Mouse (Mus musculus) liver, embryonic 13.5 days (tissue): ENCODE measurements around the gene Macf1. TPM values are rescaled to one million over a fixed set of nuclear protein-coding genes. Genes with fewer than 3 reads are reported as not detected.
"Not testable (repeated sequence)": the region's sequence is repeated elsewhere in the genome, so short reads cannot be mapped to it uniquely, and the experiment has no call there.

Source experiments
- ATAC-seq: fragments of 200-750 bp; cut with Nextera tagmentation; 2 replicates; pipeline ENCODE4 v1.8.0; 2017; ENCODE audit warnings: low read depth, mild to moderate bottlenecking, moderate number of reproducible peaks, moderate library complexity
- DNase-seq: peaks from one replicate; pipeline ENCODE4 v3.0.0; 2022
- H3K27ac ChIP-seq: fragments of 300-500 bp; sonication (generic); 2 replicates; pipeline ENCODE4 v1.5.1; 2015; ENCODE audit warnings: moderate library complexity, mild to moderate bottlenecking, inconsistent platforms
- H3K27me3 ChIP-seq: fragments of 300-500 bp; sonication (generic); 2 replicates; pipeline ENCODE4 v1.6.1; 2015; ENCODE audit warnings: mild to moderate bottlenecking, inconsistent platforms
- H3K36me3 ChIP-seq: fragments of 300-500 bp; sonication (generic); 2 replicates; pipeline ENCODE4 v1.6.1; 2015; ENCODE audit warnings: mild to moderate bottlenecking, inconsistent platforms
- H3K4me1 ChIP-seq: fragments of 300-500 bp; sonication (generic); replicated peaks from 2 replicates; pipeline ENCODE4 v1.6.1; 2015; ENCODE audit warnings: inconsistent platforms
- H3K4me2 ChIP-seq: fragments of 300-500 bp; sonication (generic); 2 replicates; pipeline ENCODE4 v1.6.1; 2015; ENCODE audit warnings: inconsistent platforms, mild to moderate bottlenecking, moderate library complexity
- H3K4me3 ChIP-seq: fragments of 300-500 bp; sonication (generic); replicated peaks from 2 replicates; pipeline ENCODE4 v1.5.1; 2015; ENCODE audit warnings: mild to moderate bottlenecking, inconsistent platforms
- H3K9ac ChIP-seq: fragments of 300-500 bp; sonication (generic); 2 replicates; pipeline ENCODE4 v1.6.1; 2015; ENCODE audit warnings: mild to moderate bottlenecking, inconsistent platforms
- H3K9me3 ChIP-seq: fragments of 300-500 bp; sonication (generic); replicated peaks from 2 replicates; pipeline ENCODE4 v1.6.1; 2016; ENCODE audit warnings: inconsistent platforms
- WGBS: fragments of 180-500 bp; shearing (Covaris S2); methylation state at CpG from one replicate; pipeline ENCODE4 v1.1.7; 2015; ENCODE audit not compliant: insufficient replicate concordance; 5-methylcytosine and 5-hydroxymethylcytosine counted together
- polyA plus RNA-seq: library from polyadenylated mRNA; unstranded; fragments of >200 nt; fragmentation: Nextera tagmentation; extraction: Ambion mirVana; gene quantifications from 2 replicates; pipeline ENCODE4 v1.2.1, GENCODE M21; 2015

The Macf1 gene
- polyA plus RNA-seq, 1 experiment from 2014 or later: 9.5 TPM

DNA sequence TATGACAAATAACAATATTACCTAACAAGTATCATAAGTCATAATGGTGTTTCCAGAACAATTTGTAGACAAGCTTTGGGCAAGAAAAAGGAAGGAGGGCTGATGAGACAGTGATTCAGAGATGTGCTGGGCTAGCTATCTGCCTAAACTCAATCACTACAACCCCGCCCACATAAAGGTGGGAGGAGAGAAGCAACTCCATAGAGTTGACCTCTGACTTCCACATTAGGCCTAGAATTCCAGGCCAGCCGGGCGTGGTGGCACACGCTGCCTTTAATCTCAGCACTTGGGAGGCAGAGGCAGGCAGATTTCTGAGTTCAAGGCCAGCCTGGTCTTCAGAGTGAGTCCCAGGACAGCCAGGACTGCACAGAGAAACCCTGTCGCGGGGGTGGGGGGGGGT is 153.2 kb downstream of the Macf1 start:
- H3K27me3 ChIP-seq: no peaks in the 10 kb centered on the region
- 78% methylated on average over 5 of the region's 6 CpGs for WGBS
- DNase-seq (no peak), ATAC-seq (no peak)
- H3K36me3 ChIP-seq: peaks cover 5% of the 10 kb centered on the region; the same call in 1 of the 2 replicates
- no peaks in the 10 kb centered on the region for H3K9me3 ChIP-seq
- H3K27ac ChIP-seq: no peak overlapping the region
- H3K9ac ChIP-seq: no peak overlapping the region
- no peak overlapping the region for H3K4me3 ChIP-seq
- no peak overlapping the region for H3K4me2 ChIP-seq
- H3K4me1 ChIP-seq: 0 out of 2 replicates have a peak, but pooled peaks cover 6% of the 10 kb centered on the region

DNA sequence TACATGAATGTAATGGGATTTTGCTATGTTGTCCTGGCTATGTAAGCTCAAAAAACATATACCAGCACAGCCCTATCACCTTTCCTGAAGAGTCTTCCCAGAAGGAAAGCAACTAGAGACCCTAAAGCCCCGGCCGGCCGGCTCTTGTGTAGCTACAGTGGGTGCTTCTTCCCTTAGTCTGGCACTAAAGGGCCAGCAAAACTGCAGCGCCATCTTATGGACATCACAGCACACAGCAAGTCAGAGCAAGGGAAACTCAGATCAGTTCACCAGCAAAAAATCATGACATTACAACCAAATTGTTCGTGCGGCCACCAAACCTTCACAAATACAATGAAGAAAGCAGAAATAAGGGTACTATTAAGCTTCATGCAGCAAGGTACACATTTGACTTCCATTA is 154.9 kb downstream of the Macf1 start:
- no peak for ATAC-seq
- Histone ChIP-seq H3K36me3 (0 out of 2 replicates have a peak, but pooled peaks cover 3% of the 10 kb centered on the region), H3K27me3 (no peaks in the 10 kb centered on the region), H3K27ac (no peak overlapping the region), H3K4me3 (no peak overlapping the region), H3K4me1 (peaks cover 12% of the 10 kb centered on the region), H3K9me3 (no peaks in the 10 kb centered on the region), H3K4me2 (no peak overlapping the region), H3K9ac (no peak overlapping the region)
- WGBS: 57% methylated on average over 6 of the region's 6 CpGs
- DNase-seq: no peak

DNA sequence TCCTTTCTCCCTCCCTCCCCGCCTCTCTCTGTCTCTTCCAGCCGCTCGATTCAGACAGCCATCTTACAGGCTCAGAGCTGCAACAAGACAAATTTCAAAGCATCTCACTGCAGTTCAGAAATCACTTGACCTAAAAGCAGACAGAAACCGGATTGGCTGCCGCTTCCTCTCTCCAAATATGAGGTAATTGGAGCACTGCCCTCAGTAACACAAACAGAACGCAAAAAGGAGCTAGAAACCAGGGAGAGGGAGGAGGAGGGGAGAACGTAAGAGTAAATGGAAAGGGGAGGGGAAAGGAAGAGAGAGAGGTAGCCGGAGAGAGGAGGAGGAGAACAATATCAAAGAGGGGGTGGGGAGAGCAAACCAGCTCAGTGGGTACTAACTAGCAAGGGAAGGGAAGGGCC is 156.6 kb downstream of the Macf1 start:
- Histone ChIP-seq H3K36me3 (0 out of 2 replicates have a peak, but pooled peaks cover 3% of the 10 kb centered on the region), H3K9me3 (no peaks in the 10 kb centered on the region), H3K27me3 (no peaks in the 10 kb centered on the region), H3K27ac (no peak overlapping the region; the same call in 1 of the 2 replicates), H3K4me1 (peaks cover 12% of the 10 kb centered on the region), H3K9ac (no peak overlapping the region), H3K4me3 (no peak overlapping the region), H3K4me2 (peak overlapping the region; percentile 16; the same call in 1 of the 2 replicates)
- DNase-seq (no peak), ATAC-seq (no peak)
- 60% methylated on average over 8 of the region's 8 CpGs for WGBS

DNA sequence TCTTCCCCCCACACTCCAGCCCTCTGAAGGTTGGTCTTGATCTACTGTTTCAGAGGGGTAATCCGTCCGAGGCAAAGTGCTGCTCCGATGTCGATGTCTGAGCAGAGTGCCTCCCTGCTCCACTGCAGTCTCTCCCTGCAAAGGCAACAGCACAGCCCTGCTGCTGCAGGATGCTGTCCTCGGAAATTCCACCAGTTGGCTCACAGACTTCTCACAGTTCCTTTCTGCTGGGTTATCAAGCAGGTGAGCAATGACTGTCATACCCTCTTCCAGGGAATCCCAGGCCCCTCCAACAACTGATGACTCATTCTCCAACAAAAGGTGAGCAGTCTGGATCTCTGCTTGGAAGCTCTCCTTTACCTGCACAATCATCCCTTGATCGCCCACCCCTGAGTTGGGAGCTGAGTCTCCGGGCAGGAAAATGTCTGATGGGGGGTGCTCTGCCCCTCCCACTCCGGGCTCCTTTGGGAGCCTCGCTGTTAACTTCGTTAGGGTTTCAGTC is 157.3 kb downstream of the Macf1 start:
- Histone ChIP-seq H3K9ac (no peak overlapping the region), H3K4me2 (peak overlapping the region; percentile 16; the same call in 1 of the 2 replicates), H3K27me3 (no peaks in the 10 kb centered on the region), H3K9me3 (no peaks in the 10 kb centered on the region), H3K36me3 (0 out of 2 replicates have a peak, but pooled peaks cover 3% of the 10 kb centered on the region), H3K4me3 (no peak overlapping the region), H3K4me1 (peaks cover 12% of the 10 kb centered on the region), H3K27ac (no peak overlapping the region; the same call in 1 of the 2 replicates)
- no peak for ATAC-seq
- DNase-seq: no peak
- 72% methylated on average over 10 of the region's 10 CpGs for WGBS

DNA sequence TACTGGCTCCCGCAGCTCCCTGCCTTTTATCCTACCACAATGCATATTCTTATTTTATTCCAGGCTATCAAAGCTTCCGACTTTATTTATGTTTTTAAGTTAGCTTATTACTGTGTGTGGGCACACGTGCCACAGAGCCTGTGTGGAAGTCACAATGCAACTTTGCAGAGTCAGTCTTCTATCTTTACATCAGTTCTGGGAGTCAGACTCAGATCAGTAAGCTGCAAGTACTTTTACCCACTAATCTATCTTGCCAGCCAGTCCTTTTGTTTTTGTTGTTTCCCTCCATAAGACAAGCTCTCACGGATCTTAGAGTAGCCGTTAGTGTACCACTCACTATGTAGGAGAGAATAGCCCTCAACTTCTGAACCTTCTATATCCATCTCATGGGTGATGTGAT is 159.4 kb downstream of the Macf1 start:
- ATAC-seq: peak; percentile 38
- WGBS: 44% methylated on average over 5 of the region's 5 CpGs
- Histone ChIP-seq H3K9me3 (no peaks in the 10 kb centered on the region), H3K9ac (no peak overlapping the region), H3K4me1 (peaks cover 12% of the 10 kb centered on the region), H3K27ac (no peak overlapping the region), H3K4me3 (no peak overlapping the region), H3K4me2 (no peak overlapping the region), H3K36me3 (0 out of 2 replicates have a peak, but pooled peaks cover 3% of the 10 kb centered on the region), H3K27me3 (no peaks in the 10 kb centered on the region)
- DNase-seq: no peak

DNA sequence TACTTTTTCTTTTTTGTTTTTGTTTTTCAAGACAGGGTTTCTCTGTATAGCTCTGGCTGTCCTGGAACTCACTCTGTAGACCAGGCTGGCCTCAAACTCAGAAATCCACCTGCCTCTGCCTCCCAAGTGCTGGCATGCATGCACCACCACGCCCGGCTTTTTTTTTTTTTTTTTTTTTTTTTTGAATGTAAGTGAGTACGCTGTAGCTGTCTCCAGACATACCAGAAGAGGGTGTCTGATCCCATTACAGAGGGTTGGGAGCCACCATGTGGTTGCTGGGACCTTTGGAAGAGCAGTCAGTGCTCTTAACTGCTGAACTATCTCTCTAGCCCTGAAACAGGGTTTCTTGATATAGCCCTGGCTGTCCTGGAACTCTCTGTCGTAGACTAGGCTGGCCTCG is 164.0 kb downstream of the Macf1 start:
- DNase-seq, H3K9me3 ChIP-seq, H3K36me3 ChIP-seq, ATAC-seq, H3K4me1 ChIP-seq, H3K4me3 ChIP-seq, H3K27me3 ChIP-seq, H3K9ac ChIP-seq, H3K4me2 ChIP-seq, H3K27ac ChIP-seq: not testable (repeated sequence)
- 69% methylated on average over 5 of the region's 5 CpGs for WGBS

DNA sequence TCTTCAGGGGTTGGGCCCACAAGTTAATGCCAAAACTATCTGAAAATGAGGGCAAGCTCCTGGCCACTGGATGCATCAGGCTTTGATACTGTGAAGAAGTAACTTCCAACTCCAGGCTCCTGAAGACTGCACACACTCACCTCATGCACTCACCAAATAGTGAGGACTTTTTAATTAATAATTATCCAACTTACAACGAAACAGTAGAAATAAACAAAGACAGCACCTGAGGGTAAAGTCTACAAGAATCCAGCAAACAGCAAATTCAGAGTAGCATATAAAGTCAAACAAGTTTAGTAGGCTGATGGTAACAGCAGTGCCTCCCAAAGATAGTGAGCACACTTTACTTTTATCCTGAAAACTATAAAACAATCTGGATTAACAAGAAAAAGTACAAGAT is 168.5 kb downstream of the Macf1 start:
- Histone ChIP-seq H3K9me3 (no peaks in the 10 kb centered on the region), H3K27me3 (no peaks in the 10 kb centered on the region), H3K4me1 (peaks cover 5% of the 10 kb centered on the region; the same call in 1 of the 2 replicates), H3K36me3 (peaks cover 12% of the 10 kb centered on the region), H3K4me2 (no peak overlapping the region), H3K4me3 (no peak overlapping the region), H3K9ac (no peak overlapping the region), H3K27ac (no peak overlapping the region)
- DNase-seq (no peak), ATAC-seq (no peak)
- WGBS: 71% methylated on average over 1 of the region's 1 CpGs

DNA sequence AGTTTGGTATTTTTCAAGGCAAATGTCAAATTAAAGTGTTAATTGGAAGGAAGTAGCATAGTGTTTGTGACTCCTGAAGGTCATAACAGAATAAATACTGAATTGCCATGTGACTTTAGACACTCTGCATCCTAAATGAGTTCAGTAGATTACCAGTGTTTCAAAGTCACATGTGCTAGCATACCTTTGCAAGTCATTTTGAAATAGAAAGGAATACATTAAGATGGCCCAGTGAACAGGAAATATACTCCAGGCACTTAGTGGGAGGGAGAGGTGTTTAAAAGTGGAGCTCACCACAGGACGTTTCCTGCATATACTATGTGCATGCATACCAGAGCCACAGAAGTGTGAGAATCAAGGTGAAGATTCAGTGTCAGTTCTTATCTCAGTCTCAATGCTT is 174.0 kb downstream of the Macf1 start:
- no peak overlapping the region for H3K9ac ChIP-seq
- H3K4me3 ChIP-seq: no peak overlapping the region
- 58% methylated on average over 1 of the region's 1 CpGs for WGBS
- peaks cover 55% of the 10 kb centered on the region for H3K36me3 ChIP-seq
- no peaks in the 10 kb centered on the region for H3K27me3 ChIP-seq
- no peaks in the 10 kb centered on the region for H3K9me3 ChIP-seq
- H3K27ac ChIP-seq: no peak overlapping the region
- ATAC-seq: no peak
- H3K4me1 ChIP-seq: no peaks in the 10 kb centered on the region
- DNase-seq: no peak
- H3K4me2 ChIP-seq: no peak overlapping the region

DNA sequence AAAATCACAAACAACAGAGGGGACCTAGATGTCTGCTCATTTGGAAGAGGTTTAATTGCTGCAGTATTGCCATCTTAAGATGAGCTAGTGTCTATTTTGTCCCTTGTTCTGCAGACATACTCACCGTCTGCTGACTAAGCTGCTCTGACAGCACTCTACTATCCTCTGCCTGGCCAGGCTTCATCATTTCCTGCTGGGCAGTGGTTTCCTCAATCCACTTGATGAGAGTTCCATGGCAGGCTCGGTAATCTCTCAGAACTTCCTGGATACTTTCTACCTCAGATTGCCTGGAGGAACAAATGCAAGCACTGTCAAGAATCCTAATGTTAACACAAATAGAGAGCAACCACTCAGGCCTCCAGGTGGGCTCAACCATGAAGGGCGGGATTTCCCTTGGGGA is 195.1 kb downstream of the Macf1 start:
- WGBS: 48% methylated on average over 3 of the region's 3 CpGs
- Histone ChIP-seq H3K36me3 (peaks cover 67% of the 10 kb centered on the region), H3K9me3 (no peaks in the 10 kb centered on the region), H3K27me3 (no peaks in the 10 kb centered on the region), H3K4me2 (no peak overlapping the region), H3K4me1 (no peaks in the 10 kb centered on the region), H3K27ac (no peak overlapping the region), H3K9ac (no peak overlapping the region), H3K4me3 (no peak overlapping the region)
- no peak for DNase-seq
- no peak for ATAC-seq

DNA sequence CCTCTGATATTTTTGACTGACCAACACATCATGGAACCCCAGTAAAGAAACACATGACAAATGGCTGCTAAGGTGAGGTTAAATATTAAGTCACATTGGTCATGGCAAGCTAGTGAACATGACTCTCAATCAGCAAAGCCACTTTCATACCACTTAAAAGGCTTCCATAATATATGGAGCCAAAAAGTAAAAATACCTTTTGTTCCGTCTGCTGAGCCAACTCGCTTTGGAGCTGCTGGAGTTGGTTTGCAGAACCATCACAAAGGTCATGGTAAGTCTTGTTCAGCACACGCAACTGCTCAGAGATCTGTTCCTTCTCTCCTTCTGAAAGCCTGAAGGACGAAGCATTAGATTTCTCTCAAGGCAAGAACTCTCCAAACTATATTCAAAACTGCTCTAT is 204.2 kb downstream of the Macf1 start:
- no peak for ATAC-seq
- Histone ChIP-seq H3K4me1 (no peaks in the 10 kb centered on the region), H3K9ac (no peak overlapping the region), H3K27me3 (no peaks in the 10 kb centered on the region), H3K4me2 (no peak overlapping the region), H3K4me3 (no peak overlapping the region), H3K27ac (no peak overlapping the region), H3K9me3 (no peaks in the 10 kb centered on the region), H3K36me3 (peaks cover 48% of the 10 kb centered on the region)
- no peak for DNase-seq
- 85% methylated on average over 4 of the region's 4 CpGs for WGBS

DNA sequence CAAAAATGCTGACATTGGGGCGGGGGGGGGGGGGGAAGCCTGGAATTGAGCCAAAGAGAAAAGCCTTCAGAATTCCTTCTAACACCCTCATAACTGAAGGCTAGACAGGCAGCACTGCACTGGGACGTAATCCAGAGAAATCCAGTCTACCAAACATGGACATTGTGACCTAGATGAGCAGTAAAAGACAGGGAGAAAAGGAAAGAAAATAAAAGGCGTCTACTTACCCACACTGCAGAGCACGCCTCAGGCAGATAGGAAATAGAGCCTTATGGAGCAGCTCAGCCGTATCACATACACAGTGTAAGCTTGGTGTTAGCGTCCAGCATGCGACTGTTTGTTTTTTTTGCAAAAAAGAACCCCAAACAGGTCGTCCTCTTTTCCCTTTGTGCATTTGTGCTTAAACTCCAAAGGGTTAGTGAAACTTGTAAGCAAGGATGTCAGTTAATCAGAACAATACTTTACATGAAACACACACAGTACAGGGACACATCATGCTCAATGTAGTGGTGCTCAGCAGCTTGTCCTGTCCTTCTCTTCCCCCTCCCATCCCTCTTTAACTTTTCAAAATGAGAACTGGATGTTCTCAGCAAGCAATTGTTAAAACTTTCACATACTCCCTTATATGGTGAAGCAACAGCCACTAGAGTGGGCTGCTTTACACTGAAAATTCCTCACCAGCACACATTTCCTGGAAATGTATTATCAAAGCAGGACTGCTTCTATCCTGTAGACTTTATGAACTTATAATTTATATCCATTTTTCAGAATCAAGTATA is 205.3 kb downstream of the Macf1 start:
- ATAC-seq (no peak), DNase-seq (no peak)
- Histone ChIP-seq H3K27me3 (no peaks in the 10 kb centered on the region), H3K4me3 (no peak overlapping the region), H3K4me1 (no peaks in the 10 kb centered on the region), H3K9me3 (no peaks in the 10 kb centered on the region), H3K4me2 (no peak overlapping the region), H3K27ac (no peak overlapping the region), H3K9ac (no peak overlapping the region), H3K36me3 (peaks cover 53% of the 10 kb centered on the region)
- WGBS: 73% methylated on average over 8 of the region's 8 CpGs

DNA sequence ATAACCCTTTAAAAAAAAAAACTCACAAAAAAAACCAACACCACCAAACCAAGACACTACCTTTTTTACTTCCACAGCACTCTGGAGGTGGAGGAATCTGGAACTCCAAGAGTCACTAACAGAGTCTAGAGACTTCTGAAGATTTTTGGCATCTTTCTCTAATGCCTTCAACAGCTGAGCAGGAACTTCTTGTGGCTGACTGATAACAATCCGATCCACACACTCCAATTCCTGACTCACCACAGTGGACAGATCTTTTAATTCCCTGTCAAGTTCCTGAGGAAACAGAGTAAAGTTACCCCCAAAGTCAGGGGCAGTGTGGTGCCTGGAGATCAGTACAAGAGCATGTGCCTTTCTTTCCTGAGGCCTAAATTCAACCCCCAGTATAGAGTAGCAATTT is 218.4 kb downstream of the Macf1 start:
- 12% methylated on average over 1 of the region's 1 CpGs for WGBS
- Histone ChIP-seq H3K4me1 (no peaks in the 10 kb centered on the region), H3K36me3 (peaks cover 34% of the 10 kb centered on the region), H3K27me3 (no peaks in the 10 kb centered on the region), H3K4me2 (no peak overlapping the region), H3K9ac (no peak overlapping the region), H3K4me3 (no peak overlapping the region), H3K9me3 (no peaks in the 10 kb centered on the region), H3K27ac (no peak overlapping the region)
- DNase-seq (no peak), ATAC-seq (no peak)
